Mouse (Mus musculus) layer of hippocampus, postnatal 14 days (tissue): ENCODE results near the gene St3gal6. TPM values are rescaled to one million over a fixed set of nuclear protein-coding genes. Genes with fewer than 3 reads are reported as not detected.
A peak's percentile ranks its signal among the peaks of the same experiment; 100 is the strongest.

Experiments
- DNase-seq, 2 experiments: peaks; one replicate each; pipeline ENCODE4 v3.0.0; 2021 to 2022; ENCODE audit warnings: low spot score in 2 of 2, mixed read lengths in 1 of 2
- total RNA-seq, 2 experiments: library from RNA; stranded (reverse); gene quantifications; 2 replicates each; pipeline ENCODE4 v1.2.3; 2021

Gene St3gal6
- total RNA-seq, 2 experiments from 2014 or later = 16.1 to 20.4 TPM

DNA sequence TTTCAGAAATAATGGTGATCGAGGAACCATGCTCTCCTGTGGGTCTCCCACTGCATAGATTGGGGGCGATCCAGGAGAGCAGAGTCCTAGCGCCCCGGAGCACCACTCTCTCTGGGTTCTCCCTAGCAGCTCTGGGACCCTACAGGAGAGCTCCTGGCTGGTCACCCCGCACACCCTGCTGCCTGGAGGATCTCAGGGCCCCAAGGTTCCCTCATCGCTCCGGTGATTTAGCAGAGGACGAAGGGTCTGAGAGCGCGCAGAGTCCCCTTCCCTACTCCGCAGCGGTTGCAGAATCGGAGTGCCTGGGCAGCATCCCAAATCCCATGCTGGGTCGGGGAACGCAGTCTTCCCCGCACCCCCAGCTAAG is 1.4 kb downstream of the St3gal6 start:
- DNase-seq = no peak

DNA sequence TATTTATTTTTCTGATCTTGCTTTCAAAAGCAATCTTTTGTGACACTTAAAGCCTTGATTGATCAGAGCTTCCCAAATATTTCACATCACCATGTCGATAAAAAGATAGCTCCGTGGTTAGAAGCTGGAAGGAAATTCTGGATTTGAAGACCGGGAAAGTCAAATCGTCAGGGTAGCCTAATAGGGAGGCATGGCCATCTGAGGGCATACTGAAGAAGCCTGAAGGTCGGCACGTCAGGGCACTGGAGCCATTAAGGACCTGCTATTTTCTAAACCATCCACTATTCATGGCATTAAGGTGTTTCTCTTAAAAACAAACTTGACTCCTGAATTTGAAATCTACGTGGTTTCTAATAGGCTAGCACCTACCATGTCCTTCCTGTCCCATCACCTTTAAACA is 2.1 kb downstream of the St3gal6 start:
- DNase-seq = no peak

DNA sequence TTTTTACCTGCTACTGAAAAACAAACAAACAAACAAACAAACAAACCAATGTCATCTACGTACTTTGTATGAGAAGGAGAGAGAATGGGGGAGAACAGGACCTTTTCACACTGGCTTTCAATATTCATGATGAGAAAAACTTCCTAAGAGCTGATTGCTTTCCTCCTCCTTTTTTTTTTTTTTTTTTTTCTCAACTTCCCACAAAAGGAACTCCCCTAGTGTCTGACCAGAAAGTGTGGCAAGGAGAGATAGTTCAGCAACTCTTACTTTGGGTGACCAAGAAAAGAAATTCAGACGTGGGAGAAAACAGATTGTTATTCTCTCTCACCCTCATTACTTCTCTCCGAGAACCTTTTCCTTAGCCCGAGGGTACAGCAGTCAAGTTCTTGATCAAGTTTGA is 2.9 kb downstream of the St3gal6 start:
- no peak for DNase-seq

DNA sequence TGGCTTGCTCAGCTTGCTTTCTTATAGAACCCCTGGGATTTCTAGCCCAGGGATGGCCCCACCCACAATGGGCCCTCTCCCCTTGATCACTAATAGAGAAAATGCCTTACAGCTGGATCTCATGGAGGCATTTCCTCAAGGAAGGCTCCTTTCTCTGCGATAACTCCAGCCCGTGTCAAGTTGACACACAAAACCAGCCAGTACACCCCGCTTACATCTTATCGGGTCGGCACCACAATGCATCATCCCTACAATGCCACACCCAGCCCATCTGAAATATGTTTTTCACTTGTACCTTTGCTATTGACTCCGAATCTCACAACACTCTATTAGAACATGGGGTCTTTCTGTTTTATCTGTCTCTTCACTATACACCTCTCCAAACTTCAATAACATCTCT is 3.6 kb downstream of the St3gal6 start:
- no peak for DNase-seq

DNA sequence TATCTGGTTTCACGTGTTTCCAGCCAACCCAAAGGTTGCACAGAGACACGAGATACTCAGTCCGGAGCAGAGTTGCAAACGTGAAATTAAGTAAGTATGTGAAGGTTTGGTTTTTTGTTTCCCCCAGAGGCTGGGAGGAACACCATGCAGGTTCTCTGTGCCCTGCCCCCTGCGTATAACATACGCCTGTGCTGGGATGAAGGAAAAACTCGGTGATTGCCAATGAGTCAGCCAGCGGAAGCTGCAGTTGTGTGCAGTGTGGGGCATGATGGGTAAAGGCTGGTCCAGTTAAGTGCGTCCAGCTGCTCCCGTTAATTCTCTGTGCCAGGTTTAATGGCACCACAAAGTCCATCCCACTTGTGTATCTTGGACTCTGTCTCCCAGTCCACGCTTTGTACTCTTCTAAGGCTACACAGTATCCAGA is 4.4 kb downstream of the St3gal6 start:
- DNase-seq = no peak

DNA sequence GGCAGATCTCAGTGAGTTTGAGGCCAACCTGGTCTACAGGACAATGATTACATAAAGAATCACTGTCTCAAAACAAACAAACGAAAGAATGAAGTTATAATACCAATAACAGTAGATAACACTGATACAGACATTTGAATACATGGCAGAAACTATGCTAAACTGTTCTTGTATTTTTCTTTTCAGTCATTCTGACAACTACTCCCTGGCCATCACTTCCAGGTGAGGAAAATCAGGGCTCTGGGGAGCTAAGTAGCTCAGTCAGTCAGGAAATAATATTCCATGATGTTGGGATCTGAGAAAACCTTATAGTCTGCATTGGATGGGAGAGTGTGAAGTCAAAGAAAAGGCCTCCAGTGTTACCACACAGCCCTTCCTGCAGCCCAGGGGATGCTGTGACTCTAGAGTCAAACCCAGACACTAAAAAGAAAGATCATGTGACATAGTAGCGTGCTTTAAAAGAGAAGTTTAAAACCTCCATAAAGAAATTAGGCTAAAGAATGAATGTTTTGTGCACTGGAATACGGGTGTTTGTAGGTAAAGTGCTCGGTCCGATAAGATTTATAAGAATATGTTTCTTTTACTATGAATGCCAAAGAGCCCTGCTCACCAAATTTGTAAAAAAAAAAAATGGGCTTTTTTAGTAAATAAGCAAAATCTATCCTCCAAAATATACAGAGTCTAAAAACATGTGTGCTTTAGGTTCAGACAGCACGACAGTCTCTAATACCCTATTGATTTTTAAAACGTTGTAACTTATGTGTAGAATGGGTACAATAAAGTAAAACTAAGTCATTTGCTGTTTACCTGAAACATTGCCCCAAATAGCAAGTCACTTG is 6.9 kb downstream of the St3gal6 start:
- no peak for DNase-seq

DNA sequence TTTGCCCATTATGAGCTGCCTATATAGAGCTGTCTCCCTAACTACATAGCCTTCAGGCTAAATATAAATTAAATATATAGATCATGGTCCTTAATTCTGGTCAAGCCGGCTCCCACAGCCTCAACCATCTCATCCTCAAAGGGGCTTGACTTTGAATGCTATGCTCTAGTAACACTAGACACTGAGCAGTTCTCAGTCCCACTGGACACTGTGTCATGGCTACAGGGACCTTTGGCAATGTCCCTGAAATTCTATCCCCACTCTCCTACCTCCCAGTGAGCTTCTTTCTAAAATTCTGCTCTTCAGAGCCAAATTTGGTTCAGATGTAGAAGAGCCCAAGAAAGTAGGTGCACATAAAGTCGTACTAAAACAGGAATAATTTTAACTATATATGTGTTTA is 7.9 kb downstream of the St3gal6 start:
- no peak for DNase-seq

DNA sequence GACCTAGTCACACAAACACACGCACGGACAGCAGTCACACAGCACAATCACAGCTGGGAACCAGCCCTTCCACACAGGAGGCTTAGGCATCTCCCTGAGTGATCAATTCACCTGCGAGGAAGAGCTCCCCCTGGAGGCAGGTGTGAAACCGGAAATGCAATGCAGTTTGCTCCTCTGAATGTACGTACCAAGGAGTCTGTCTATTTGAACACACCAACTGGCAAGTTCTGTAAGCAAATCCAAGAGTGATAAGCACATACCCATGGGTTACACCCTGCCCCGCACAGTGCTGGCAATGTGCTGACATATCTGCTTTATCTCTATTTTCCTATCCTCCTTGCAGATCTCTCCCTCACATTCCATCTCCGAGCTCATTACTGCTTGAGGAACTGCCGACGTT is 9.5 kb downstream of the St3gal6 start:
- no peak for DNase-seq

DNA sequence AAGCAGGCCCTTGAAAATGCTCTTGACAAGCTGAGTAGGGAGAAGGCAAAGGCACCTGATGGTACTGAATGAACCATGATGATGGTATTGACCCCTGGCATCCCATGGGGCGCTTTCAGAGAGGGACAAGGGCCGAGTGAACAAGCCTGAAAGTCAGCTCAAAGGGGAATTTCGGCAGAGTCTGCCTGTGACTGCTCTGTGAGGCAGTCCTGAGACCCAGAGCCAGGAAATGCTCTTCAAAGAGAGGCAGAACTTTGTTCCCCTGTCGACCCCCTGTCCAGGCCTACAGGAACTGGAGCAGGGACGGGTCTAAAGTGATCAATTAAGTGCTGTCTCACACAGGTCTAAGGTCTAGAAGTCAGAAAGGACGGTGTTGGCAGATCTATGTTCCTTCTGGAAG is 10.3 kb downstream of the St3gal6 start:
- DNase-seq = no peak

DNA sequence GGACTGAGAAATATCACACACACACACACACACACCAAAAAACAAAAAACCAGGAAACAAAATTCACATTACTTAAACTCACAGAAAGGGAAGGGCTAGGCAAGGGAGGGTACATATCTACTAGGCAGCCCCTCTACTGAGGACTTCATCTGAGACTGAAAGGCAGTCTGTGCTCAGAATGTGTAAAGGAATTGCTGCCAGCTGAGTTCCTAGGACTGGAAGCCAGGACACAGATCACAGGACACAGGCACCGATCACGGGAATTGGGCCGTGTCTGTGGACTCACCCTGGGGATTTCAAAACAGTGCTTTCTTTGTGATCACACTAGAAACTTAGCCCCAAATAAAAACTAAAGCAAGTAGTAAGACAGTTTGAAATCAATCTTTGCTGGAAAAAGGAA is 11.2 kb downstream of the St3gal6 start:
- DNase-seq = peak in 1 of 2 experiments; percentile 41

DNA sequence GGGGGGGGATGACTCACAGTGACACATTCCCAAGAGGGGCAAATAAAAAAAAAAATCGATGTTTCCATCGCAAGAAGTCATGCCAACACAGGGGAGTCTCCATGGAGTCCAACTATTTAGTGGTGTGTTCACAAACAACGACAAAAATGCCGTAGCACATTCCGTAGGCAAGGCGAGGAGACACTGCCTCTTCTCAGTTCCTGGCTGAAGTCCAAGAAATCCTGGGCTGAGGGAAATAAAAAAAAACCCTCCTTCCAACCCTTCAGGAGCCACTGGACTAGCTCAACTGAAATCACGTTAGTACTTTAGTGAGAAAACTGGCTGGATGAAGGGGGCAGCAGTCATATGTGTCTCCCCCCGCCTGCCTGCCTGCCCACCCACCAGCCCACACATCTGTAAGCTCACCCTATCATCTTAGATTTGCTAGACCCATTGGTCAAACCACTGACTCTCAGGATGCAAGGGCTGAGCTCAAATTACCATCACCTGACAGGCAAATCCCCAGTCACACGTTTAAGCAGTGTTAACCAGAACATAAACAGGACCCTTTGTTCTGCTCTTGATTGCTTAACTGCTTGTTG is 11.8 kb downstream of the St3gal6 start:
- no peak for DNase-seq

DNA sequence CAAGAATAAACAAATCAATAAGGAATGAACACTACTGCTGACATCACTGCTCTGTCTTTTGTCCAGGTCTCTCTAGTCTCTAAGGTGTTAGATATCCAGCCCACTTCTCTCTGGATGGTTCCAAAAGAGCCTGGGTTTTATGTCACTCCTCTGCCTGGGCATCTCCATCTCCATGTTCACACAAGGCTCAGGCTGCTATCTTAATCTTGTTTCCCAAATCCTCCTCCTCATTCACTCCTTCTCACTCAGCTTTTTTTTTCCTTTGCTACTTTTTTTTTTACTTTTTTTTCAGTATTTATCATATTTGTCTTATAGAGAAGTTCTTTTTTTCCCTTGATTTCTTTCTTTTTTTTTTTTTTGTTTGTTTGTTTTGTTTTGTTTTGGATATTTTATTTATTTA is 19.1 kb downstream of the St3gal6 start:
- no peak for DNase-seq

DNA sequence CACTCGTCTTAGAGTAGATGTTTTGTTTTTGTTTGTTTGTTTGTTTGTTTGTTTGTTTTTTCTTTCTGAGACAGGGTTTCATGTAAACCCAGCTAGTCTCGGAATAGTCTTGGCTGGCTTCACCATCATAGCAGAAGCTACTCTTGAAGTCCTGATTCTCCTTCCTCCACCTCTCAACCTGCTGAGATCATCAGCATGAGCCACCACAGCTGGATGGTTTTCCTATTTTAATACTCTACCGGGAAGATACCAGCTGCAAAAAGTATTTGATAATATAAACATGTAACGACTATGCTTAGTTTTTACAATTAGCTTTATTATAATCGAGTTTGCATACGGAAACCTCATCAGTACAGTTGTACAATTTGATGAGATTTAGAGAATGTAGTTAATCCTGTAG is 21.5 kb downstream of the St3gal6 start:
- DNase-seq = no peak

DNA sequence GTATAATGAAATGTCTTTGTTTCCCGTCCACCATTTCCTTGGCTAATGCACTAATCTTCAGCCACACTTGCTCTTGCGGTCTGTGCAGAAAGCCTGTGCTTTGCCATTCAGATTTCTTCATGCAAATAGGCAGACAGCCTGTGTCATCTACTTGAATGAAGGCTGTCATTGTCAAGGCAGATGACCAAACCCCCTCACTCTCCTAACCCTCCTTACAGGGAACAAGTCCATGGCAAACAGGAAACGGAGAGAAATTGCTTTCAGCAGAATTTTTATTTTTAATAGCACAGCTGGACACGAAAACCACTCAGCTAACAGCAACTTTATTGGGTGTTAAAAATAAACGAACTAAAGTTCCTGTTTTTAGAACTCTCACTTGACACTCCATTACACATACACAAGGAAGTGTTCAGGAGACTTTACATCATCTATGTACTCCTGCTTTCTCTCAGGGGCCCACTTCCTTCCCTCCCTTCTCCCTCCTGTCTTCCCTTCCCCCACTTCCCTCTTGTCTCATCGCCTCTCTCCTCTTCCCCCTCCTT is 22.2 kb downstream of the St3gal6 start:
- DNase-seq = no peak

DNA sequence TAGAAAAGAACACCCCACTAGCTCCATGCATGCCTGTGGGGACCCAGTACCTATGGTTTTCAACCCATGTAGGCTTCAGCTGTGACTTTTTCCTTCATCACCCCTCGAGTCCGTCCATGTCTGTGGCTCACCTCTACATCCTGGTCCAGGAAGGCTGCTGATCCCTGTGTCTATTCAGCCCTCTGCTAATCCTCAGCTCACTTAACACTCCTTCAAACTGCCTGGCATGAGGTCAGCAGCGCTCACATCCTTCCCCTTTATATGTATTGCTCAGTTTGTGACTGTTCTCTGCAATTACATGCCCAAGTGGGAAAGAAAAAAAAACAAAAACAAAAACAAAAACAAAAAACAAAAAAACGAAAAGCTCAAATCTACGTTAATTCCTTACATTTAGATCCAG is 24.4 kb downstream of the St3gal6 start:
- DNase-seq = no peak

DNA sequence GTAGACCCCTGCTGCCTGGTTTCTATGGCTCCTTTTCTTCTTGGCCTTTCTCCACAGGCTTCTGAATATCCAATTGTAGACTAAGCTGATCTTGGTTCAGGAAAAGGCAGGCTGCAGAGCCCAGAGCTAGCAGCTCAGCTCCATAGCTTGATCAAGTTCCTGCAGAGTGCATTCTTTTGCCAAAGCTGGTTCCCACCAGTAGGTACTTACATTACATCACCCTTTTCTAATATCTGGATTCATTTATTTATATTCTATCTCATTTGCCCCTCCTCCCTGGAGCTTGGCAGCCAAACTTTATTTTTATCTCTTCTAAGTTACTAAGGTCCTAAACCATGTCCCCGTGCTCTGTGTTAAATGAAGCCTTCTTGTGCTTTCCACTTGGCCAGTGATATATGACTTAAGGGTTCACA is 24.9 kb downstream of the St3gal6 start:
- no peak for DNase-seq

DNA sequence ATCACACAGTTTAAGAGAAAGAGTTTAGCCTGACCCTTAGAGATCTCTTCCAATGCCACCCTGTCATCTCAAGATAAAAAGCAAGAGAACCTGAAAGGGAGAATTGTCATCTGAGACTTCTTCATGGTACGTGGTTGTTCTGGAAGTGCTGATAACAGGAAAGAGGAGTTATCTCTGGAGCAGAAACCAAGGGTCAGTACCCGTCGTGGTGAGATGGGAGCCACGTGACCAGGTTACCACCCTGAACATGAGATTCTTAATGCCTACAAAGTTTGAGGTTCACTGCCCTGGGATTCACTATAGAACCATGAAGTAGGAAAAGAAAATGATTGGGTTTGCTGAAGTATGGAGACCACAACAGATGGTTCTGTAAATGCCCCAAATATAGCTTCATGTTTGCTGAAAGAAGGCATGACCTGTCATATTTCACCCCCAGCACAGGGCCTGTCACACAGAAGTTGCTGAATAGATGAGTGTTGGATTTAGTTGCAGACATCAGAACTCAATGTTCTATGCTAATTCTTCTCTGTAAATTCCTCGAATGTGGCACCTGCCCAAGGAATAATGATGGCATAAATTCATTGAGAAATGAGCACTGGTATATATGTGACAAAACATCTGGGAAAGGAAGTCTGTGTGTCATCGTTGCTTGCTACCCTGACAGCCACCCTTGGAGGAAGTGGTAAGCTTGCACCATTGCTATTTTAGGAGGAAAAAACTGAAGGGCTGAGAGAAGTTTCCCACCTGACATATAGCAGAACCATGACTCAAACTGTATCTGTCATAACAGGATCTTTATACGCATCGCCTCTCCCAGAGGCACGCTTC is 25.9 kb downstream of the St3gal6 start:
- DNase-seq = no peak

DNA sequence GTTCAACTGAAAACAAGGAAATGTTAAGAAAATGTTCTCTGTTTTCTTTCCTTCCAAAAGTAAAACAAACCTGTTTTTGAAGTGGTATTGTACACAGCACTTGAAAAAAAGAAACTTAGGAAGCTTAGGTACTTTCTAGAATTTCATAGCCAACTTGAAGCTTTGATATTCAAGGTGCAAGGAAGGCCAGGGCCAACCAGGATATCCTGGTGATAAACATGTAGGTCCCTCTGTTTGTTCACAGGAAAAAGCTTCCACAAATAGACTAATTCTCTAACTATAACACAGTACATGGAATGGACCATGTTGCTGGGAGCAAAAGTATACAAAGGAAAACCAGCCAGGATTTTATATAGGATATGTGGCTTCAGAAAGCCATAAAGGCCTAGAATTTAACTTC is 27.3 kb downstream of the St3gal6 start:
- no peak for DNase-seq

DNA sequence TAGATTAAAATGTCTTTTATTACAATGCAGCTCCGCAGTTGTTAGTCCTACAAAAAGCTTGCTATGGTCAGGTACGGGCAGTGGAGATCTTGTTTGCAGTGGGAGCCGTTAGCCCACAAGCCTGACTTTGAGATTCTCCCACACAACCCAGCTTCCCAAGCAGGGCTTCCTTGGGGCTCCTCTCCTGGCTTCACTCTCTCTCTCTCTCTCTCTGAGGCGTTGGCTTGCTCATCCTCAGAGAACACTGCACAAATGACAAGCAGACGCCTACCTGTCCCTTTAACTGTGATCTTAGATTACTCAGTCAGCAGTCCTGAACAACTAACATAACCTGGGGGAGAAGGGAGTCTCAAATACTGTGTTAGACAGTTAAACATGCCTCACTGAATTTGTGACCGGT is 36.2 kb downstream of the St3gal6 start:
- no peak for DNase-seq

DNA sequence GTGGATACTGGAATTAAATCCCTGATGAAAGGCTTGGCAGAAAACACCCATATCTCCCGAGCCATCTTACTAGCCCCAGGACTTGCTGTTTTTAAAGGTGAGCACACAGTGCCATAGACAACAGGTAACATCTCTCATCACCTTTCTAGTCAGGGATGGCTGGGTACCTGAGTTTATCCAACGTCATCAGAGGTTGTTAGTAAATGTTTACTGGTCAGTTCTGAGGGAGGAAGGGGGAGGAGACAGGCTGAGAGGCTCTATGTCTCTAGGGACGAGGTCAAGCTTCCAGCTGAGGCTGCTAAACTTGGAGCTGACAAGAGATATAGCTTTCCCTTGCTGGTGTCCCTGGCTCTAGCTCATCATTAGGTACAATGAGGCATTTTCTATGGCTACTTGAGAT is 41.7 kb downstream of the St3gal6 start:
- no peak for DNase-seq

DNA sequence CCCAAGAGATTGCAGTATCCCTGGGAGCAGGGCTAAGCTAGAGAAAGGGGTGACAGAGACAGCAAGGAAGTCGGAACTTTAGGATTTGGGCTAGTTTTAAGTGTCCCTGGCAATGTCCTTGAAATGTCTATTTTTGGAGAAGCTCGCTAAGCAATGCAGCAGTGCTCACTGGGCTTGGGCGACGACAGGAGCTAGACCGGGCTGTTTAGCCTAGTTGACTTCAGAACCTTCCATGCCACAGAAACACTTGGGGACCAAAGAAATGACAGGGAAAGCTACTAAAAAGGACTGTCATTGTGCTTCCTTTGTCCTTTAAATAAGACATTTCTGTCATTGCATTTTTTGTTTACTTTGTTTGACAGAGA is 42.2 kb downstream of the St3gal6 start:
- DNase-seq = no peak
